Mouse (Mus musculus): Measurements from ENCODE around the gene Swap70. TPM values are rescaled to one million over a fixed set of nuclear protein-coding genes. Genes with fewer than 3 reads are reported as not detected.

The Swap70 gene
- polyA plus RNA-seq, 1 experiment: 47.3 TPM

GRCm38 (mm10) chr7:110313392-110314055 lies 92.0 kb downstream of the Swap70 start:
- H3K27ac ChIP-seq (ENCODE audit: insufficient read depth, low read length): no peak overlapping the region
- TF ChIP-seq POLR2A (IDR thresholded peaks at IDR 0.05; ENCODE audit: low read depth, low read length) (no peak), CTCF (IDR thresholded peaks at IDR 0.05; ENCODE audit: borderline replicate concordance, insufficient read depth, low read length) (no peak)
- H3K4me1 ChIP-seq (ENCODE audit: control insufficient read depth, insufficient read depth, low read length): 0 out of 2 replicates have a peak, but pooled peaks cover 2% of the 10 kb centered on the region
- H3K4me3 ChIP-seq (ENCODE audit: insufficient read depth, low read length): no peak overlapping the region

DNA sequence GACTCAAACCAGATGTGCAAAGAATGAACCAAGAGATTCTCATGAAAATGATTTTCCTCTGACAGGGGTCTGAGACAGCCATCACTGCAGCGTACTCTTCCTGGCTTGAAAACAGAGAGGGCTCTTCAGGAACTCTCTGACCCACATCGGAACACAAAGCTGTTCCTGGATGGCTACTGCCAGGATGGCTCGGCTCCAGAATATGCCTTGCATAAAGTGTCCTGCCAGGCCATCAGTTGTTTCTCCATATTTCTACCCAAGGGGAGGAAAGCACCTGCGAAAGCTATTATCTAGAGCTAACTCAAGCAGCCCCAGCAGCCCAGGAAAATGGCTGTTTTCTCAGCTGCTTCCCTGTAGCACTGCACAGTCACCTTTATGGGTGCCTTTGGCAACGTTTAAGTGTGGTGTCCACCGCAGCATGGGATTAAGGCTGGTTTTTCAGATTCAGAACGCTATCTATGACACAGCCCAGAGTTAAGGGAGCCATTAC lies 92.9 kb downstream of the Swap70 start:
- no peak overlapping the region for H3K27ac ChIP-seq (ENCODE audit: insufficient read depth, low read length)
- H3K4me1 ChIP-seq (ENCODE audit: control insufficient read depth, insufficient read depth, low read length): 0 out of 2 replicates have a peak, but pooled peaks cover 2% of the 10 kb centered on the region
- no peak for TF ChIP-seq POLR2A (IDR thresholded peaks at IDR 0.05; ENCODE audit: low read depth, low read length)
- no peak for TF ChIP-seq CTCF (IDR thresholded peaks at IDR 0.05; ENCODE audit: borderline replicate concordance, insufficient read depth, low read length)
- H3K4me3 ChIP-seq (ENCODE audit: insufficient read depth, low read length): no peak overlapping the region

- no peak overlapping the region for H3K27ac ChIP-seq (ENCODE audit: insufficient read depth, low read length)
- no peak overlapping the region for H3K4me3 ChIP-seq (ENCODE audit: insufficient read depth, low read length)
- TF ChIP-seq POLR2A (IDR thresholded peaks at IDR 0.05; ENCODE audit: low read depth, low read length) (no peak), CTCF (IDR thresholded peaks at IDR 0.05; ENCODE audit: borderline replicate concordance, insufficient read depth, low read length) (no peak)
- 0 out of 2 replicates have a peak, but pooled peaks cover 2% of the 10 kb centered on the region for H3K4me1 ChIP-seq (ENCODE audit: control insufficient read depth, insufficient read depth, low read length)
Measured at GRCm38 (mm10) chr7:110315352-110315751, 93.8 kb downstream of the Swap70 start.

GRCm38 (mm10) chr7:110317412-110317811 lies 95.9 kb downstream of the Swap70 start:
- TF ChIP-seq POLR2A (IDR thresholded peaks at IDR 0.05; ENCODE audit: low read depth, low read length) (no peak), CTCF (IDR thresholded peaks at IDR 0.05; ENCODE audit: borderline replicate concordance, insufficient read depth, low read length) (no peak)
- Histone ChIP-seq H3K4me3 (ENCODE audit: insufficient read depth, low read length) (no peak overlapping the region), H3K27ac (ENCODE audit: insufficient read depth, low read length) (no peak overlapping the region), H3K4me1 (ENCODE audit: control insufficient read depth, insufficient read depth, low read length) (0 out of 2 replicates have a peak, but pooled peaks cover 2% of the 10 kb centered on the region)

DNA sequence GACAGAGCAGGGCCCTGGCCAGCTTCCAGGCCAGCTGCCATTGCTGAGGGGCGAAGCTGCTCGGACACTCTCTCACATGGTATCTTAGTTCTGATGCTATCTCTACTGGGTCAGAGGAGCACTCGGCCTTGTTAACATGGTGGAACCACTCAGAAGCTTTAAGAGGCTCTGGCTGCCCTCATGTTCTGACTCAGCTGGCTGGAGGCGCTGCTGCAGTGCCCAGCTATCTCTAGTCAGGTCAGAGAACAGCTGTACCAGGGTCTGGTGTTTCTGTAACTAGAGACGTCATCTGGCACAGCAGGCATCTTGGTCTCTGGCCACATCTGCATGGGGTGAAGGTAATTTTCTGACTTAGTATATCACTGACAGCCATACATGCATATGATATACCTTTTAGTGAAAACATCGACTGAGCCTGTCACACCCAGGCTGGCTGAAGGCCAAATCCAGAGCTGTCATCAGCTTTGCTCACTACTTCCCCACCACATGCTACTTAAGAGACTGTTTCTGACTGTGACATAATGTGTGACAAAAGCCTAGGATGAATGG lies 97.5 kb downstream of the Swap70 start:
- no peak for TF ChIP-seq CTCF (IDR thresholded peaks at IDR 0.05; ENCODE audit: borderline replicate concordance, insufficient read depth, low read length)
- TF ChIP-seq POLR2A (IDR thresholded peaks at IDR 0.05; ENCODE audit: low read depth, low read length): no peak
- Histone ChIP-seq H3K27ac (ENCODE audit: insufficient read depth, low read length) (no peak overlapping the region), H3K4me3 (ENCODE audit: insufficient read depth, low read length) (no peak overlapping the region), H3K4me1 (ENCODE audit: control insufficient read depth, insufficient read depth, low read length) (no peaks in the 10 kb centered on the region)

- Histone ChIP-seq H3K4me3 (ENCODE audit: insufficient read depth, low read length) (no peak overlapping the region), H3K27ac (ENCODE audit: insufficient read depth, low read length) (no peak overlapping the region), H3K4me1 (ENCODE audit: control insufficient read depth, insufficient read depth, low read length) (no peaks in the 10 kb centered on the region)
- no peak for TF ChIP-seq POLR2A (IDR thresholded peaks at IDR 0.05; ENCODE audit: low read depth, low read length)
- TF ChIP-seq CTCF (IDR thresholded peaks at IDR 0.05; ENCODE audit: borderline replicate concordance, insufficient read depth, low read length): no peak
Measured at GRCm38 (mm10) chr7:110321106-110321505, 99.6 kb downstream of the Swap70 start.

- Histone ChIP-seq H3K27ac (ENCODE audit: insufficient read depth, low read length) (no peak overlapping the region), H3K4me1 (ENCODE audit: control insufficient read depth, insufficient read depth, low read length) (no peaks in the 10 kb centered on the region), H3K4me3 (ENCODE audit: insufficient read depth, low read length) (no peak overlapping the region)
- TF ChIP-seq POLR2A (IDR thresholded peaks at IDR 0.05; ENCODE audit: low read depth, low read length): no peak
Measured at GRCm38 (mm10) chr7:110324852-110325251, 103.3 kb downstream of the Swap70 start.

DNA sequence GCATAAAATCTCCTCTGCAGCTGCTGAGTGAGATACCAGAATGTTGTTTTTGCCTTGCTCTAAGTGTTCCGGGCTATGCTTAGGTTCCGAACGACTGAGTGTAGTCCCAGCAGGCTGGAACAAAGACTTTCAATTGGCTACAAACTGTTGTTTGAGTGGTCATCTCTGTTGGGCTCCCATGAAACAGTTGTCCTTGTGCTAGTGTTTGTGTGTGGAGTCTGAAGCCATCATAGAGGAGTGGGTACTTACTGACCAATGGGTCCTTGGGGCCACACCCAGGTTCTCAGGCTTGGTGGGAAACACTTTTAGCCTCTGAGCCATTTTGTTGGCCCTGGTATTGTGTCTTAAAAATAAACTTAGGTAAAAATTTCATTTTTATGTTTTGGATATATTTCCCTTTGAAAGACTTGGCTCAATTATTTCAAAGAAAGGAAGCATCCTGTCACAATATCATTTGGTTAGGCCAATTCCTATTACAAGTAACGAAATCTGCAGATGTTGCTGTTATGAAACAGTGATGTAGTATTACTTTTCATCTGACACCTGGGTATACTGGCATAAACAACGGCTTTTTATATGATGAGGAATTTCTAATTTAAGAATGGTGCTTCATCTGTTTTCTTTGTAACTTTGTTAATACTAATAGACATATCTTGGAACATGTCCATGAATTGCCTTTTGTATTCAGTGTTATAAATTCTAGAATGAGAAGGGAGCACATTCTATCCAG lies 104.0 kb downstream of the Swap70 start:
- no peak overlapping the region for H3K27ac ChIP-seq (ENCODE audit: insufficient read depth, low read length)
- no peak for TF ChIP-seq CTCF (IDR thresholded peaks at IDR 0.05; ENCODE audit: borderline replicate concordance, insufficient read depth, low read length)
- no peak for TF ChIP-seq POLR2A (IDR thresholded peaks at IDR 0.05; ENCODE audit: low read depth, low read length)
- no peak overlapping the region for H3K4me3 ChIP-seq (ENCODE audit: insufficient read depth, low read length)
- no peaks in the 10 kb centered on the region for H3K4me1 ChIP-seq (ENCODE audit: control insufficient read depth, insufficient read depth, low read length)

Other genes starting within 250 kb of the Swap70 start
- 77.0 and 90.7 TPM in 2 replicates for gene Tmem41b, start 234.8 kb upstream of the Swap70 start, polyA plus RNA-seq (2011; ENCODE audit: insufficient read length, low read depth, missing spikeins)
- gene Ipo7, start 203.4 kb upstream of the Swap70 start, polyA plus RNA-seq (2011; ENCODE audit: insufficient read length, low read depth, missing spikeins): 197 and 211 TPM in 2 replicates
- 15.0 and 16.3 TPM in 2 replicates for gene Zfp143, start 160.5 kb upstream of the Swap70 start, polyA plus RNA-seq (2011; ENCODE audit: insufficient read length, low read depth, missing spikeins)
- gene Wee1, start 99.7 kb upstream of the Swap70 start, polyA plus RNA-seq (2011; ENCODE audit: insufficient read length, low read depth, missing spikeins): 18.5 and 21.6 TPM in 2 replicates